Mouse (Mus musculus): Measurements from ENCODE around the gene Wsb1. TPM values are rescaled to one million over a fixed set of nuclear protein-coding genes. Genes with fewer than 3 reads are reported as not detected.

The Wsb1 gene
- total RNA-seq (2012; rRNA removed) (48.8 and 56.2 TPM in 2 replicates), polyA plus RNA-seq (2012; ENCODE audit: insufficient read depth in 1 of 2, insufficient read length in 2 of 2, low read depth in 1 of 2, low replicate concordance in 2 of 2, missing spikeins in 1 of 2) (10 to 100 TPM; 57.0 to 90.9 TPM)

DNA sequence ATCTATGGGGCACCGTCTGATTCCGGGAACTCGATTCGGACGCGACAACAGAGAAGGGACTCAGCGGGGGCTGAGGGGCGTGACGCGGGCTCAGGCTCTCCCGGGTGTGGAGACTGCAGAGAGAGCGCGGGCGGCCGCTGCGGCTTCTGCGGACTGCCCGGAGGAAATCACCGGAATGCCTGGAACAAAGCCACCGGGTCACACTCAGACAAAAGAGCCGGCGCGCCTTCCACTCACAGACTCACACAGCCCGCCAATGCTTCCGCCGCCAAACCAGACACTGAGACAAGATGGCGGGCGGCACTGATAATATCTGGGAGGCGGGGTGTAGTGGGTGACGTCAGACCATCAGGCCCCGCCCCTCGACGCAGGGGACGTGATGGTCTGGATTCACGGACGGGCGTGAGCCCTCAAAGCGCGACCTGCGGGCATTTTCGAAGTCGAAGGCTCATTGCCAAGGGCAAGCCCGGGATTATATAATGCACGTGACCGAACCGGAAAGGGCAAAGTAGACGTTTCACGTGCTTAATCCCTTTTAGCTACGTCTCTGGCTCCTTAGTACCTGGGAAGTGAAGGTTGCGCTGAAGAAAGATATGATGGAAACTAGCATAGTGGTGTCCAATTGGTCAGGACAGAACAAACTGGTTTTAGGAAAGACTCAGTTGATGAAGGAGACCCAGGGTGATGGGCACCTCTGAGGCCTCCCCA lies at the start of gene Wsb1:
Gene Wsb1 (minus strand): TSS at position 281 of the 708 bp plus-strand sequence.
- Histone ChIP-seq H3K79me2 (ENCODE audit: control insufficient read depth, insufficient read depth, low read length, poor library complexity) (peaks cover 29% of the 10 kb centered on the region), H3K9me3 (replicated peaks; ENCODE audit: insufficient read depth, low read length) (no peaks in the 10 kb centered on the region), H3K36me3 (ENCODE audit: control insufficient read depth in 1 of 2, insufficient read depth in 2 of 2, low read length in 2 of 2) (peaks cover 22 to 36% of the 10 kb centered on the region in 2 experiments), H3K4me1 (ENCODE audit: control insufficient read depth in 1 of 2, insufficient read depth in 2 of 2, low read length in 2 of 2) (peaks cover 12 to 14% of the 10 kb centered on the region in 2 experiments), H3K27me3 (ENCODE audit: control insufficient read depth in 1 of 2, insufficient read depth in 2 of 2, low read length in 2 of 2) (no peaks in the 10 kb centered on the region), H3K9ac (ENCODE audit: control insufficient read depth, low read depth, low read length, poor library complexity, severe bottlenecking) (peak within 1 kb of the TSS; percentile 94), H3K4me3 (ENCODE audit: control insufficient read depth in 1 of 2, insufficient read depth in 1 of 2, low read depth in 2 of 2, low read length in 2 of 2) (peak within 1 kb of the TSS; percentile 87 to 91), H3K27ac (ENCODE audit: control insufficient read depth, low read depth, low read length) (peak within 1 kb of the TSS; percentile 85)
- DNase-seq (ENCODE audit: low read depth, low spot score): peak; percentile 97
- TF ChIP-seq KAT2A (conservative IDR thresholded peaks at IDR 0.05; ENCODE audit: low read depth, low read length): no peak
- peak; percentile 89 for TF ChIP-seq BHLHE40 (IDR thresholded peaks at IDR 0.05; ENCODE audit: borderline replicate concordance, low read depth, low read length)
- peak; percentile 92 for TF ChIP-seq SIN3A (IDR thresholded peaks at IDR 0.05; ENCODE audit: low read length)
- TF ChIP-seq GATA1 (IDR thresholded peaks at IDR 0.05; ENCODE audit: low read depth, low read length): peak; percentile 81
- TF ChIP-seq USF2 (IDR thresholded peaks at IDR 0.05; ENCODE audit: borderline replicate concordance in 1 of 2, insufficient read depth in 1 of 2, low read depth in 1 of 2, low read length in 2 of 2): peak in 1 of 2 experiments; percentile 27; a peak in 1 of 4 replicates
- peak; percentile 80 for TF ChIP-seq HCFC1 (IDR thresholded peaks at IDR 0.05; ENCODE audit: low read depth, low read length)
- no peak for TF ChIP-seq MAFK (IDR thresholded peaks at IDR 0.05; ENCODE audit: borderline replicate concordance, low read depth, low read length)
- no peak for TF ChIP-seq RAD21 (IDR thresholded peaks at IDR 0.05; ENCODE audit: low read depth, low read length)
- TF ChIP-seq USF1 (IDR thresholded peaks at IDR 0.05; ENCODE audit: low read depth, low read length): peak; percentile 66
- TF ChIP-seq TCF12 (IDR thresholded peaks at IDR 0.05; ENCODE audit: low read depth, low read length): peak; percentile 79
- peak; percentile 96 to 99 for TF ChIP-seq POLR2A (IDR thresholded peaks at IDR 0.05; ENCODE audit: control insufficient read depth in 1 of 2, insufficient read depth in 1 of 2, low read depth in 1 of 2, low read length in 2 of 2, poor library complexity in 1 of 2)
- 0 out of 2 replicates have a peak, but pooled peaks have one; percentile 1 for TF ChIP-seq ZNF384 (IDR thresholded peaks at IDR 0.05; ENCODE audit: low read depth, low read length)
- TF ChIP-seq EP300 (IDR thresholded peaks at IDR 0.05; ENCODE audit: low read depth in 1 of 2, low read length in 2 of 2): peak in 1 of 2 experiments; percentile 27; a peak in 1 of 4 replicates
- TF ChIP-seq ZMIZ1 (IDR thresholded peaks at IDR 0.05; ENCODE audit: low read depth, low read length): peak; percentile 98
- peak; percentile 97 for TF ChIP-seq TBP (IDR thresholded peaks at IDR 0.05; ENCODE audit: low read depth, low read length)
- peak; percentile 99 for TF ChIP-seq NELFE (IDR thresholded peaks at IDR 0.05; ENCODE audit: low read depth, low read length)
- TF ChIP-seq ETS1 (IDR thresholded peaks at IDR 0.05; ENCODE audit: low read depth, low read length): peak; percentile 63; the same call in 1 of the 2 replicates
- TF ChIP-seq NRF1 (IDR thresholded peaks at IDR 0.05; ENCODE audit: insufficient read depth, low read depth, low read length, poor library complexity, severe bottlenecking): no peak
- TF ChIP-seq ZC3H11A (IDR thresholded peaks at IDR 0.05; ENCODE audit: low read depth, low read length): peak; percentile 20; the same call in 1 of the 2 replicates
- TF ChIP-seq ELF1 (IDR thresholded peaks at IDR 0.05; ENCODE audit: low read depth, low read length): peak; percentile 25; the same call in 1 of the 2 replicates
- peak; percentile 79 for TF ChIP-seq MXI1 (IDR thresholded peaks at IDR 0.05; ENCODE audit: low read depth, low read length)
- peak; percentile 95 for TF ChIP-seq MAX (IDR thresholded peaks at IDR 0.05; ENCODE audit: low read length)
- peak; percentile 89 for TF ChIP-seq MYC (IDR thresholded peaks at IDR 0.05; ENCODE audit: low read depth, low read length)
- no peak for TF ChIP-seq GABPA (IDR thresholded peaks at IDR 0.05; ENCODE audit: low read depth, low read length)
- TF ChIP-seq CTCF (IDR thresholded peaks at IDR 0.05 in 2 of 3, conservative IDR thresholded peaks at IDR 0.05 in 1 of 3; ENCODE audit: control insufficient read depth in 1 of 3, insufficient read depth in 1 of 3, low read depth in 2 of 3, low read length in 3 of 3, poor library complexity in 1 of 3, severe bottlenecking in 1 of 3): no peak
- TF ChIP-seq UBTF (IDR thresholded peaks at IDR 0.05; ENCODE audit: borderline replicate concordance, insufficient read depth, low read depth, low read length): no peak
- TF ChIP-seq RCOR1 (IDR thresholded peaks at IDR 0.05; ENCODE audit: low read depth, low read length): 0 out of 2 replicates have a peak, but pooled peaks have one; percentile 37
- TF ChIP-seq POLR2AphosphoS2 (IDR thresholded peaks at IDR 0.05; ENCODE audit: low read length): peak; percentile 99
- TF ChIP-seq MEF2A (IDR thresholded peaks at IDR 0.05; ENCODE audit: extremely low read depth, insufficient replicate concordance, low read depth, low read length, poor library complexity, severe bottlenecking): 0 out of 2 replicates have a peak, but pooled peaks have one; percentile 61

All from MEL (cell line).